Mouse (Mus musculus): ENCODE data around the gene Gm38392. TPM values are rescaled to one million over a fixed set of nuclear protein-coding genes. Genes with fewer than 3 reads are reported as not detected.

Gm38392 gene
- polyA plus RNA-seq, 1 experiment from 2014 or later = 0.31 TPM

DNA sequence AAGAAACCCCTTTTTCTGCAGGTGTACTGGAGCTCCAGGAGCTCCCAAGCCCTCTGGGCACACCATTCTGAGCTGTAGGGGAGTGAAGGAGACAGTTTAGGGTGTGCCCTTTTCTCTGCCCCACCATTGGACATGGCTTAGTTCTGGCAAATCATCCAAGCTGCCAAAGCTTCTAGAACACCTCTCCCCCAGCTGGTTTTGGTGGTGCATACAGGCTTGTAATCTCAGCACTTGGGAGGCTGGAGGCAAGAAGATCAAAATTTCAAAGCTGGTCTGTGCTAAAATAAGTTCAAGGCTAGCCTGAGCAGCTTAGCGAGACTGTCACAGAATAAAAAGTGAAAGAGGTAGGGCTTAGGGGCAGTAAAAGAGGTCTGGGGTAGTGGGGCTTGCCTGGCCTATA, 74.7 kb downstream of the Gm38392 start:
- no peak overlapping the region for H3K4me2 ChIP-seq
- 17% methylated on average over 1 of the region's 1 CpGs for WGBS (ENCODE audit: insufficient replicate concordance)
- no peaks in the 10 kb centered on the region for H3K36me3 ChIP-seq (ENCODE audit: control insufficient read depth, insufficient read depth, low read length)
- H3K4me1 ChIP-seq (ENCODE audit: control insufficient read depth, insufficient read depth, low read length) = peaks cover 3% of the 10 kb centered on the region; the same call in 1 of the 2 replicates
- H3K9ac ChIP-seq (ENCODE audit: low read depth, low read length) = no peak overlapping the region
- ATAC-seq (replicated peaks; ENCODE audit: insufficient number of reproducible peaks, low FRiP score, low TSS enrichment) = no peak
- H3K27me3 ChIP-seq (ENCODE audit: control insufficient read depth, insufficient read depth, low read length) = peaks cover 97% of the 10 kb centered on the region
- no peaks in the 10 kb centered on the region for H3K9me3 ChIP-seq (replicated peaks; ENCODE audit: control insufficient read depth, low read length)
- no peak overlapping the region for H3K4me3 ChIP-seq (ENCODE audit: low read depth, low read length)
- H3K27ac ChIP-seq (ENCODE audit: low read depth, low read length) = no peak overlapping the region

GRCm38 (mm10) chr3:88210918-88211317, 76.1 kb downstream of the Gm38392 start:
- ATAC-seq (replicated peaks; ENCODE audit: insufficient number of reproducible peaks, low FRiP score, low TSS enrichment) = no peak
- H3K4me2 ChIP-seq = no peak overlapping the region
- no peak overlapping the region for H3K4me3 ChIP-seq (ENCODE audit: low read depth, low read length)
- H3K27me3 ChIP-seq (ENCODE audit: control insufficient read depth, insufficient read depth, low read length) = peaks cover 97% of the 10 kb centered on the region
- no peak overlapping the region for H3K9ac ChIP-seq (ENCODE audit: low read depth, low read length)
- H3K9me3 ChIP-seq (replicated peaks; ENCODE audit: control insufficient read depth, low read length) = no peaks in the 10 kb centered on the region
- H3K36me3 ChIP-seq (ENCODE audit: control insufficient read depth, insufficient read depth, low read length) = no peaks in the 10 kb centered on the region
- H3K27ac ChIP-seq (ENCODE audit: low read depth, low read length) = no peak overlapping the region
- peaks cover 3% of the 10 kb centered on the region; the same call in 1 of the 2 replicates for H3K4me1 ChIP-seq (ENCODE audit: control insufficient read depth, insufficient read depth, low read length)
- 14% methylated on average over 2 of the region's 2 CpGs for WGBS (ENCODE audit: insufficient replicate concordance)

DNA sequence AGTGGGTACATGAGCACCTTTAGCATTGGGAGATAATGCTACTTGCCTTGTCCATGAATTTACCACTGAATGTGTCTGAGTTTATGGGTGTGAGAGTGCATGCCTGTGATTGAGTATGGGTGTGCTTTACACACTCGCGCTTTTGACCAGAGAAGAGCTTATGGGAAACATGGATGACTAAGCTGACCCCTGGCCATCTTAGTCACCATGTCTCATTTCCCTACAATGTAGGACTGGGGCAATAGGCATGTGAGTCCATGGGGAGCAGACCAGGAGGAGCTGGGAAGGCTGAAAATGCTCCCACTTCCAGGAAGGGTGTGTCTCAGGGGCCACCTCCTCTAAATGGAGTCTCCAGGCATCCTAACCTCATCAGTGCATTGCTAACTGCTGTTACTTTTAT, 76.9 kb downstream of the Gm38392 start:
- no peak overlapping the region for H3K9ac ChIP-seq (ENCODE audit: low read depth, low read length)
- H3K4me3 ChIP-seq (ENCODE audit: low read depth, low read length) = no peak overlapping the region
- H3K36me3 ChIP-seq (ENCODE audit: control insufficient read depth, insufficient read depth, low read length) = no peaks in the 10 kb centered on the region
- H3K4me2 ChIP-seq = no peak overlapping the region
- peaks cover 97% of the 10 kb centered on the region for H3K27me3 ChIP-seq (ENCODE audit: control insufficient read depth, insufficient read depth, low read length)
- ATAC-seq (replicated peaks; ENCODE audit: insufficient number of reproducible peaks, low FRiP score, low TSS enrichment) = no peak
- 28% methylated on average over 2 of the region's 2 CpGs for WGBS (ENCODE audit: insufficient replicate concordance)
- no peak overlapping the region for H3K27ac ChIP-seq (ENCODE audit: low read depth, low read length)
- peaks cover 2% of the 10 kb centered on the region; the same call in 1 of the 2 replicates for H3K4me1 ChIP-seq (ENCODE audit: control insufficient read depth, insufficient read depth, low read length)
- H3K9me3 ChIP-seq (replicated peaks; ENCODE audit: control insufficient read depth, low read length) = no peaks in the 10 kb centered on the region

DNA sequence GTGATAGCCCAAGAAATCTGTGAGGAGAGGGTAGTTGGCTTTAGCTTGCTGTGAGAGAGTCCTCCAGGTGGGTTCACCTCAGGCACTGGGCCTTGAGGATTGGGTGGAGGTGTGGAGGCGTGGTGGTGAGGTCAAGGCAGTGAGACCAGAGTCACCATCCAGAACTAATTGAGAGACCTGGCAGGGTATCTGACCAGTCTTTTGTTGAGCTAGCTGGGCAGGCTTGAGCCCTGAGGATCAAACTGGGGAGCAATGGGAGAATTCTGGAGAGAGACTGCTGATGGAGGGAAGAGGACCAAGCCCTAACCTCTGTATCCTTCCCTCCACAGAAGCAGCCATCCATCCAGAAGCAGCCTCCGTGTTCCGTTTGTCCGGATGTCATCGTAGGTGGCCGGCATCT, 77.7 kb downstream of the Gm38392 start:
- Histone ChIP-seq H3K4me3 (ENCODE audit: low read depth, low read length) (no peak overlapping the region), H3K36me3 (ENCODE audit: control insufficient read depth, insufficient read depth, low read length) (no peaks in the 10 kb centered on the region), H3K27ac (ENCODE audit: low read depth, low read length) (no peak overlapping the region), H3K9ac (ENCODE audit: low read depth, low read length) (no peak overlapping the region), H3K4me1 (ENCODE audit: control insufficient read depth, insufficient read depth, low read length) (no peaks in the 10 kb centered on the region; the same call in 1 of the 2 replicates), H3K4me2 (no peak overlapping the region), H3K9me3 (replicated peaks; ENCODE audit: control insufficient read depth, low read length) (no peaks in the 10 kb centered on the region), H3K27me3 (ENCODE audit: control insufficient read depth, insufficient read depth, low read length) (peaks cover 96% of the 10 kb centered on the region)
- ATAC-seq (replicated peaks; ENCODE audit: insufficient number of reproducible peaks, low FRiP score, low TSS enrichment) = no peak
- 1% methylated on average over 6 of the region's 6 CpGs for WGBS (ENCODE audit: insufficient replicate concordance)

GRCm38 (mm10) chr3:88208226-88208720, 78.7 kb downstream of the Gm38392 start:
- Histone ChIP-seq H3K27ac (ENCODE audit: low read depth, low read length) (no peak overlapping the region), H3K9ac (ENCODE audit: low read depth, low read length) (no peak overlapping the region), H3K4me1 (ENCODE audit: control insufficient read depth, insufficient read depth, low read length) (no peaks in the 10 kb centered on the region), H3K4me2 (no peak overlapping the region), H3K4me3 (ENCODE audit: low read depth, low read length) (no peak overlapping the region), H3K36me3 (ENCODE audit: control insufficient read depth, insufficient read depth, low read length) (no peaks in the 10 kb centered on the region), H3K9me3 (replicated peaks; ENCODE audit: control insufficient read depth, low read length) (no peaks in the 10 kb centered on the region), H3K27me3 (ENCODE audit: control insufficient read depth, insufficient read depth, low read length) (peaks cover 96% of the 10 kb centered on the region)
- ATAC-seq (replicated peaks; ENCODE audit: insufficient number of reproducible peaks, low FRiP score, low TSS enrichment) = no peak
- WGBS (ENCODE audit: insufficient replicate concordance) = 13% methylated on average over 3 of the region's 3 CpGs

DNA sequence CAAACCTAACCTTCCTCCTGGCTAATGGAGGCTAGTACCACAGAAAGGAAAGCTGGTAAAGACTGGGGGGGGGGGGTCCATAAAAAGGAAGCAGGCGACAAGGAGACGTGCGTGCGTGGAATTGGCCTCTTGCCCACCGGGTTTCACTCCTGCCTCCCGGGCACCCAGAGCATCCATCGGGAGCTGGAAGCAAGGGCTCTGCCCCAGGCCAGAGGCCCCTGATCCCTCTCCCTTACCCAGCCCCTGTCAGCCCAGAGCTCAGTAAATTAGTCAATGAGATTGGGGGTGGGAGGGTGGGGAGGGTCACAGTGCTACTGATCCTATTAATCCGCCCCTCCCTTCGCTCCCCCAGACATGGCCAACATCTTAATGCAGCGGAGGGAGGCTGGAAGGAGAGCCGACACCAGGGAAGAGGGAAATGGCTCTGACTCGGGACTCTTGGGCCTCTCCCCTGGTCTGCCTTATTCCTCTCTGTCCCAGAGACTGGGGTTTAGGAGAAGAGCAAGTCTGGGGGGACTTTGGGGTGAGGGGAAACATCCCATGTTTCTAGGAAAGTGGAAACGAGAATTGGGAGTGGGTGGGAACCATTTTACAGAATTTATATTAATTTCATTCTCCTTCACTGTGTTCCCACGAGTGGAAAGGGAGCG, 79.4 kb downstream of the Gm38392 start:
- no peak overlapping the region for H3K27ac ChIP-seq (ENCODE audit: low read depth, low read length)
- no peaks in the 10 kb centered on the region for H3K36me3 ChIP-seq (ENCODE audit: control insufficient read depth, insufficient read depth, low read length)
- no peaks in the 10 kb centered on the region for H3K9me3 ChIP-seq (replicated peaks; ENCODE audit: control insufficient read depth, low read length)
- 4% methylated on average over 15 of the region's 15 CpGs for WGBS (ENCODE audit: insufficient replicate concordance)
- no peaks in the 10 kb centered on the region for H3K4me1 ChIP-seq (ENCODE audit: control insufficient read depth, insufficient read depth, low read length)
- no peak for ATAC-seq (replicated peaks; ENCODE audit: insufficient number of reproducible peaks, low FRiP score, low TSS enrichment)
- H3K4me2 ChIP-seq = no peak overlapping the region
- H3K9ac ChIP-seq (ENCODE audit: low read depth, low read length) = no peak overlapping the region
- H3K27me3 ChIP-seq (ENCODE audit: control insufficient read depth, insufficient read depth, low read length) = peaks cover 97% of the 10 kb centered on the region
- H3K4me3 ChIP-seq (ENCODE audit: low read depth, low read length) = no peak overlapping the region

DNA sequence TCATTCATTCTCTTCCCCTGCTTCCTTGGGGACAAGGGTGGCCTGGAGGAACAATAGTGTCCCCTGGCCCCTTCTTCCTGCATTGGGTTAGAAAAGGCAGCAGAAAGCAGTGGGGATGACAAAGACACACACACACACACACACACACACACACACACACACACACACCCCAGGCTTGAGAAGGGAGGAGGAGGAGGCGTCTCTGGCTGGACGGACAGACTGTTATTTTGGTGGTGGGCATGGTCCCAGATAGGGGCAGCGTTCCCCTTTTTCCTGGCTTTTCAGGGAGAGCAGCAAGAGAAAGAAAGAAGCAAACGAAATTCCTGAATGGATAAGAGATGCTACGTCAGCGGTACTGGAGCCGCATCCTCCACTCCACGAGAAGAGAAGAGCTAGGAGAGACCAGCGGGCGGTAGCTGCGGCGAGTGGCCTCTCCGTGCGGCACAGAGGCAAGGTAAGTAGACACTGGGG, 80.1 kb downstream of the Gm38392 start:
- H3K9ac ChIP-seq (ENCODE audit: low read depth, low read length) = no peak overlapping the region
- no peaks in the 10 kb centered on the region for H3K4me1 ChIP-seq (ENCODE audit: control insufficient read depth, insufficient read depth, low read length)
- WGBS (ENCODE audit: insufficient replicate concordance) = 2% methylated on average over 14 of the region's 14 CpGs
- H3K36me3 ChIP-seq (ENCODE audit: control insufficient read depth, insufficient read depth, low read length) = no peaks in the 10 kb centered on the region
- no peaks in the 10 kb centered on the region for H3K9me3 ChIP-seq (replicated peaks; ENCODE audit: control insufficient read depth, low read length)
- no peak overlapping the region for H3K4me2 ChIP-seq
- peaks cover 97% of the 10 kb centered on the region for H3K27me3 ChIP-seq (ENCODE audit: control insufficient read depth, insufficient read depth, low read length)
- no peak overlapping the region for H3K27ac ChIP-seq (ENCODE audit: low read depth, low read length)
- H3K4me3 ChIP-seq (ENCODE audit: low read depth, low read length) = no peak overlapping the region
- ATAC-seq (replicated peaks; ENCODE audit: insufficient number of reproducible peaks, low FRiP score, low TSS enrichment) = no peak

DNA sequence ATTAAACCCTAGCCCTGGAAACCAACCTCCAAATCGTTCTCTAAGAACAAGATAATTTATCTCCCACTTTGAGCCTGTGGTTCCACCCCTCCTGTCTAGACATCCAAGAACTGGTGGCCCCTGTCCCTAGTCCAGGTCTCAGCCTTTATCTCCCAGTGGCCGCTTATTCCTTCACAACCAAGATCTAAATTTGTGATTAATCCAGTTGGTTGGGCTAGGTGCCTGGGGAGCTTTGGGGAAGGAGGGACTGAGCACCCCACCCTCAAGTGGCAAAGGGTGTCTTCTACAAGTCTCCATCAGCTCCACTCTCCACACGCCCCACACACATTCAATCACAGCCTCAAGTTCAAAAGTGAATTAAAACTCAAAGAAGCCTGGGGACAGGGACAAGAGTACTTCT, 80.5 kb downstream of the Gm38392 start:
- Histone ChIP-seq H3K27me3 (ENCODE audit: control insufficient read depth, insufficient read depth, low read length) (peaks cover 97% of the 10 kb centered on the region), H3K27ac (ENCODE audit: low read depth, low read length) (no peak overlapping the region), H3K36me3 (ENCODE audit: control insufficient read depth, insufficient read depth, low read length) (no peaks in the 10 kb centered on the region), H3K9me3 (replicated peaks; ENCODE audit: control insufficient read depth, low read length) (no peaks in the 10 kb centered on the region), H3K4me3 (ENCODE audit: low read depth, low read length) (no peak overlapping the region), H3K4me2 (no peak overlapping the region), H3K9ac (ENCODE audit: low read depth, low read length) (no peak overlapping the region), H3K4me1 (ENCODE audit: control insufficient read depth, insufficient read depth, low read length) (no peaks in the 10 kb centered on the region)
- ATAC-seq (replicated peaks; ENCODE audit: insufficient number of reproducible peaks, low FRiP score, low TSS enrichment) = no peak
- WGBS (ENCODE audit: insufficient replicate concordance) = 6% methylated on average over 3 of the region's 3 CpGs

Data from heart, embryonic 11.5 days (tissue).